Mouse (Mus musculus) adrenal gland, adult 2 months (tissue): ENCODE measurements at regions not wholly inside any gene's neighbourhood (a gene's known extent, or its start where the extent isn't known, plus 50 kb on each side); places are given as distances from the start of the nearest gene placed in this dataset.

Source experiments
- DNase-seq: peaks from one replicate; pipeline ENCODE4 v3.0.0; 2021

- peak; percentile 93 for DNase-seq
These were observed 74.1 kb upstream of the Hnrnpa3 start for GRCm38 (mm10) chr2:75584975-75585374.

GRCm38 (mm10) chr2:75588572-75588971 is 70.5 kb upstream of the Hnrnpa3 start:
- DNase-seq, result peak; percentile 61

DNA sequence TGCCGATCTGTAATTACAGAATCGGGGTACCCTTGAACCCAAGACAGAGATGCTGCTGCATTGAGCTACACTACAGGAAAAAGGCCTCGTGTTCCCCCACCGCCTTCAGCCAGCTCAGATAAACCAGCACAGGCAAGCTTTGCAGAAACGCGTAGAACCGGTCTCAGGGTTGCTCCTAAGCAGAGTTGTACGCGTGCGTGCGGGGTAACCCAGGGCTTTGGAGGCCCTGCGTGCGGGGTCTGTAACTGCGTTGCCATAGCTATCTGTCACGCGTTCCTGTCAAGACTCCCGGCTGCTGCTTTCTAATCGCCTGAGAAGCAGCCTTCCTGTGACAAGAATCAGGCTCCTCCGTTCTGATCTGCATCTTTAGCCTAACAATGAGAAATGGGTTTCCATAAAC is 69.6 kb upstream of the Hnrnpa3 start:
- DNase-seq, result no peak

GRCm38 (mm10) chr2:75590175-75590574 is 68.9 kb upstream of the Hnrnpa3 start:
- DNase-seq, result peak; percentile 87

- no peak for DNase-seq
These were observed 58.5 kb upstream of the Hnrnpa3 start for GRCm38 (mm10) chr2:75600511-75600910.

DNA sequence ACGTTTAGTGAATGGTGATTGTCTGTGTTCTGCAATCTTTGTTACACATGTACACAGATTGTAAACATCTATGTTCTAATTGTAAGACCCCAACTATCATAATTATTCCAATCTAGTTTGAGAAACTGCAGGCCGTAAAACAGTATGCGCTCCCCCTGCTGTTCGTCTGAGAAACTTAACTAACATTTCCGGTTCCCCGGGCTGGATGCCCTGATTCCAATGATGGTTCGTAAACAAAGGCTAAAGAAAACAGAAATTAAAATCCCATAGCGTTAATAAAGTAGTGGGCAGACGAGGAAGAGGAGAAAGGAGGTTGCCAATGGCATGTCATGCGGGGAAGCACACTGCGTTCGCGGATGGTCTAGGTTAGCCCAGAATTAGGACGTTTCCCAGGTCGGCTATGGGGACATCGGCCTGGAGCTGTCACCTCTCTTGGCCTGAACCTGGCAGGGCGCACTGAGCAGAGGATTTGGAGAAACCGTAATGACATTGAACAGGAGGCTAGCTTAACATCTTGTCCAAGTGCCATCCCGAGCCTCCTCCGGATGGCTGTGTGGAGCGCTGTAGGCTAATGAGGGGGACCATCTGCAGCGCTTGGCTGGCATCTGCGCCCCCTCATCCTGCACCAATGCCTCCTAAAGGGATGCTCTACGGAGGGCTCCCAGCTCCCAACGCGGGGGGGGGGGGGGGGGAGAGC is 55.7 kb upstream of the Hnrnpa3 start:
- peak; percentile 59 for DNase-seq

DNA sequence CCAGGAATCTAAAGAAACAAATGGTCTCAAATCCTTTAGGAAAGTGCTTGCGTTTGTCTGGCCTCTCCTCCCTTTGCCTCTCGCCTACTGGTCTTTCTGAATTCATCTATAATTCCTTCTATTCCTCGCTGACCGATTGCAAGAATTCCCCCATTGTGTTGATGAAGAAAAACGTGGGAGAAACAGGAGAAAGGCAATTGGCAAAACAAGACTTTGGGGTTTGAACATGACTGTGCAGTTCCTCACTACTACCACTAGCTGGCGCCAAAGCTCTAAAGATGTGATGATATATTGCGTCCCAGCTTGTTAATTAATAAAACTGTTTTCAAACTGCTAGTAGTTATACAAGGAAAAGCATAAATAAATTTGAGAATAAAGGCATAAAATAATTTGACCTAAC is 53.4 kb upstream of the Hnrnpa3 start:
- DNase-seq, result peak; percentile 47

DNA sequence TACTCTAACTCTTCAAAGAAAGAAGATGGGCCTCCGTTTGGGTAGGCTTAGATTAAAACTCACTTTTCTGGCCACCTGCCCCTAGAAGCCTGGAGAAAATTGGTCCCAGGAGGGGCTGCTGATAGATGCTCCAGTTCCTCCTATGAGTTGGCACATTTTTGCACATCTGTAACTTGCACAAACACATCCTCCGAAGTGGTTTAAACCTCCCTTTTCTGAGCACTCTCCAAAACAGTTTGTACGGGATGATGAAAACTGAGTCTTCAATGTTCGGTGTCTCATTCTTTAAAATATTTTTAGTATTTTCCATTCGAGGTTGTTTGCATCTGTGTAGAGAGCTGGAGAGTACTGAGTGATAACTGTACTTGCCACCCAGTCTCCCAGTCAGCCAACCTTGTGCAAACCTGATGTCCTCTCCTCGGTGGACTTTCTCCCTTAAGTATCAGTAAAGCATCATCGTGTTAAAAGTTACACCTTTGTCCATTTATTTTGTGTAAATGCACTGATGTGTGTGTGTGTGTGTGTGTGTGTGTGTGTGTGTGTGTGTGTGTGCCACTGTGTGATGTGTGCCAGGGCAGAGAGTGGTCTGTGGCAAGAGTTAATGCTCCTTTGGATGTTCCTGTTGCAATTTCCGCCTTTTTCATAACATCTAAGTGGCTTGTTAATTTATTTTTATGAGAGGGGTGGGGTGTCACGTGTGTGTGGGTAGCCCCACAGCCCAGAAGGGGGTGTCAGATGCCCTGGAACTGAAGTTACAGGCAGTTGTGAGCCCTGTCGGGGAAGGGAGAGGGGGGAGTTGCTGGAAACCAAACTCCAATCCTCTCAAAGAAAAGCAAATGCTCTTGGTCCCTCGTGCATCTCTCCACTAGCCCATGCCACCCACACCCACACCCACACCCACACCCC is 51.8 kb upstream of the Hnrnpa3 start:
- DNase-seq, result no peak

DNA sequence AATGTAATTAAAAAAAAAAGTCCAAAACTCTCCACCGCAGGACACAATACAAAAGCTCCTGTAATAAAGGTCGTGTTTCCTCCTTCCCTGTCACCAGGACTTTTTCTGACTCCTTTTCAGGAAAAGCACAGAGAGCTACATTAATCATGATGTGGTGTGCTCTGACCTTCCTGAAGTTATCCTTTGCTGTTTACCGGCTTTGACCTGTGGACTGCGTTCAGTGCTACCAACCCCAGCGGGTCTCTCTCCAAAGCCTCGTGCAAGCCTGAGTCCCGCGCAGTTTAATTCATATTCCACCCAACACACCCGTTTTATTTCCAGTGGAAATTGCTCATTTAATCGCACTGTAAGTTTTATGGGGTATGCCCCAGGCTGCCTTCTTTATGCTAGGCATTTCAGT is 51.1 kb upstream of the Hnrnpa3 start:
- DNase-seq, result peak; percentile 43

- DNase-seq, result peak; percentile 76
These were observed 50.6 kb upstream of the Hnrnpa3 start for GRCm38 (mm10) chr2:75608482-75608881.

DNA sequence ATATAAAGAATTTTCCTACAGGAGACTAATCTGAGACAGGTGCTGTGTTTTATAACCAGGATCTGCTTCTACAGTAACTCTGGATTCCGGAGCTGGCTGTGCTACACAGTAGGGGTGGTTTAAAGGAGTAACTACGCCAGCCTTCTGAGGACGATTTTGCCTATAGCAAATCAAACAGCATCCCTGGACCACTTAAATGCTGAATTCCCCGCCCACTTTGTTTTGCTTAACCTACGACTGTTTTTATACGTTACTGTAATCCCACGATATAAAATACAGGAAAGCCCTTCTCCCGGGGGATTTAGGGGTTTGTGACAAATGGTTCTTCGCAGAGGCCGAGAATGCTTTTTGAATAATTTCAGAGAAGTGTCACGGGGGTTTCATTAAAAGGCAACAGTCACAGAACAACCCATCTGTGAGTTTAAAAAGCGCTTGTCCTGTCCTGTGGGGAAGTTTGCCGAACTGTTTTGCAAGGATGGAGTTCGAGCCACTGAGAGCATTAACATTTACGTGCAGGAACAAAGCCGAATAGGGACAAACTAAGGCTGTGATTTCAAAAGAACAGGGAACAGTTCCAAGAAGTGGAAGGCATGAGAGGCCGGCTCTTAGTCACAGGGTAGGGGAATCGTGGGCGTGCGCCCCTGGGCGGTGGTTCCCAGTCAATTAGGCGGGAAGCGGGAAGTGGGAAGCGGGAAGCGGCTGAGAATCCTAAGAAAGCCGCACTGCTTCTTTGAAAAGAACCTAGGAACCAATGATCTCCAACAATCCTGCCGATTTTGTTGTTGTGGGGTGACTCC is 49.7 kb upstream of the Hnrnpa3 start:
- DNase-seq, result peak; percentile 70
